Mouse (Mus musculus): ENCODE results near the gene H1fnt. TPM values are rescaled to one million over a fixed set of nuclear protein-coding genes. Genes with fewer than 3 reads are reported as not detected.

Gene H1fnt
- polyA plus RNA-seq (2012; rRNA removed) (not detected in 2 replicates), polyA plus RNA-seq (2014; fragmentation: Nextera tagmentation; extraction: Ambion mirVana) (not detected in 2 replicates)

- ATAC-seq (ENCODE audit: insufficient read depth) (no peak), DNase-seq (ENCODE audit: low read depth in 3 of 3, low spot score in 3 of 3) (no peak)
- no peak within 1 kb of the TSS for H3K27ac ChIP-seq
- no peak within 1 kb of the TSS for H3K4me3 ChIP-seq (ENCODE audit: insufficient read depth in 1 of 2, low read depth in 2 of 2, low read length in 2 of 2)
- TF ChIP-seq CTCF (IDR thresholded peaks at IDR 0.05; ENCODE audit: low read depth): no peak
- no peak for TF ChIP-seq EP300 (IDR thresholded peaks at IDR 0.05; ENCODE audit: low read depth)
- WGBS (ENCODE audit: insufficient replicate concordance): 73% methylated on average over 8 of the region's 8 CpGs
- no peak within 1 kb of the TSS for H3K9ac ChIP-seq (replicated peaks)
- no peaks in the 10 kb centered on the region for H3K36me3 ChIP-seq (replicated peaks; ENCODE audit: control insufficient read depth, insufficient read depth, low read depth)
- no peaks in the 10 kb centered on the region for H3K27me3 ChIP-seq (ENCODE audit: control insufficient read depth, insufficient read depth, low read length)
- no peaks in the 10 kb centered on the region for H3K9me3 ChIP-seq (ENCODE audit: control insufficient read depth, low read length)
- no peaks in the 10 kb centered on the region for H3K4me1 ChIP-seq (replicated peaks; ENCODE audit: control insufficient read depth in 2 of 2, insufficient read depth in 2 of 2, low read length in 1 of 2)
- no peak within 1 kb of the TSS for H3K4me2 ChIP-seq (ENCODE audit: low read depth)
Observed at GRCm38 (mm10) chr15:98257193-98257592, at the start of gene H1fnt. TSS of gene H1fnt (minus strand) at chr15:98257293.

GRCm38 (mm10) chr15:98295628-98296551 lies 38.8 kb upstream of the H1fnt start, which contains the start of gene Zfp641:
TSS of gene Zfp641 (minus strand) at chr15:98296161.
- DNase-seq (ENCODE audit: low read depth in 3 of 3, low spot score in 3 of 3): no peak
- 3% methylated on average over 58 of the region's 60 CpGs for WGBS (ENCODE audit: insufficient replicate concordance)
- peaks cover 15% of the 10 kb centered on the region for H3K27me3 ChIP-seq (ENCODE audit: control insufficient read depth, insufficient read depth, low read length)
- H3K27ac ChIP-seq: no peak within 1 kb of the TSS
- peak within 1 kb of the TSS; percentile 40 to 45 for H3K4me3 ChIP-seq (ENCODE audit: insufficient read depth in 1 of 2, low read depth in 2 of 2, low read length in 2 of 2)
- H3K4me1 ChIP-seq (replicated peaks; ENCODE audit: control insufficient read depth in 2 of 2, insufficient read depth in 2 of 2, low read length in 1 of 2): no peaks in the 10 kb centered on the region
- no peak within 1 kb of the TSS for H3K9ac ChIP-seq (replicated peaks)
- H3K9me3 ChIP-seq (ENCODE audit: control insufficient read depth, low read length): no peaks in the 10 kb centered on the region
- TF ChIP-seq EP300 (IDR thresholded peaks at IDR 0.05; ENCODE audit: low read depth): no peak
- TF ChIP-seq CTCF (IDR thresholded peaks at IDR 0.05; ENCODE audit: low read depth): no peak
- peak within 1 kb of the TSS; percentile 45 for H3K4me2 ChIP-seq (ENCODE audit: low read depth)
- no peak for ATAC-seq (ENCODE audit: insufficient read depth)
- no peaks in the 10 kb centered on the region for H3K36me3 ChIP-seq (replicated peaks; ENCODE audit: control insufficient read depth, insufficient read depth, low read depth)

GRCm38 (mm10) chr15:98293651-98294050 lies 36.6 kb upstream of the H1fnt start:
- 67% methylated on average over 8 of the region's 8 CpGs for WGBS (ENCODE audit: insufficient replicate concordance)
- no peak for ATAC-seq (ENCODE audit: insufficient read depth)
- H3K36me3 ChIP-seq (replicated peaks; ENCODE audit: control insufficient read depth, insufficient read depth, low read depth): no peaks in the 10 kb centered on the region

GRCm38 (mm10) chr15:98288566-98288965 lies 31.5 kb upstream of the H1fnt start:
- no peak for TF ChIP-seq CTCF (IDR thresholded peaks at IDR 0.05; ENCODE audit: low read depth)
- TF ChIP-seq EP300 (IDR thresholded peaks at IDR 0.05; ENCODE audit: low read depth): no peak
- no peak for DNase-seq (ENCODE audit: low read depth in 3 of 3, low spot score in 3 of 3)
- H3K36me3 ChIP-seq (replicated peaks; ENCODE audit: control insufficient read depth, insufficient read depth, low read depth): no peaks in the 10 kb centered on the region
- H3K9me3 ChIP-seq (ENCODE audit: control insufficient read depth, low read length): no peaks in the 10 kb centered on the region
- 64% methylated on average over 12 of the region's 12 CpGs for WGBS (ENCODE audit: insufficient replicate concordance)
- no peaks in the 10 kb centered on the region for H3K27me3 ChIP-seq (ENCODE audit: control insufficient read depth, insufficient read depth, low read length)
- no peak overlapping the region for H3K4me2 ChIP-seq (ENCODE audit: low read depth)
- no peak overlapping the region for H3K27ac ChIP-seq
- ATAC-seq (ENCODE audit: insufficient read depth): no peak
- no peaks in the 10 kb centered on the region for H3K4me1 ChIP-seq (replicated peaks; ENCODE audit: control insufficient read depth in 2 of 2, insufficient read depth in 2 of 2, low read length in 1 of 2)
- H3K4me3 ChIP-seq (ENCODE audit: insufficient read depth in 1 of 2, low read depth in 2 of 2, low read length in 2 of 2): no peak overlapping the region
- H3K9ac ChIP-seq (replicated peaks): no peak overlapping the region

More at GRCm38 (mm10) chr15:98293651-98294050, 36.6 kb upstream of the H1fnt start:
- DNase-seq (ENCODE audit: low read depth in 3 of 3, low spot score in 3 of 3): no peak
- TF ChIP-seq CTCF (IDR thresholded peaks at IDR 0.05; ENCODE audit: low read depth) (no peak), EP300 (IDR thresholded peaks at IDR 0.05; ENCODE audit: low read depth) (no peak)
- no peak overlapping the region for H3K4me2 ChIP-seq (ENCODE audit: low read depth)
- H3K9me3 ChIP-seq (ENCODE audit: control insufficient read depth, low read length): no peaks in the 10 kb centered on the region
- H3K9ac ChIP-seq (replicated peaks): no peak overlapping the region
- no peak overlapping the region for H3K27ac ChIP-seq
- H3K4me3 ChIP-seq (ENCODE audit: insufficient read depth in 1 of 2, low read depth in 2 of 2, low read length in 2 of 2): no peak overlapping the region
- H3K4me1 ChIP-seq (replicated peaks; ENCODE audit: control insufficient read depth in 2 of 2, insufficient read depth in 2 of 2, low read length in 1 of 2): no peaks in the 10 kb centered on the region
- H3K27me3 ChIP-seq (ENCODE audit: control insufficient read depth, insufficient read depth, low read length): peaks cover 15% of the 10 kb centered on the region

GRCm38 (mm10) chr15:98286418-98286817 lies 29.3 kb upstream of the H1fnt start:
- Histone ChIP-seq H3K27me3 (ENCODE audit: control insufficient read depth, insufficient read depth, low read length) (no peaks in the 10 kb centered on the region), H3K9me3 (ENCODE audit: control insufficient read depth, low read length) (no peaks in the 10 kb centered on the region), H3K4me3 (ENCODE audit: insufficient read depth in 1 of 2, low read depth in 2 of 2, low read length in 2 of 2) (no peak overlapping the region), H3K9ac (replicated peaks) (no peak overlapping the region), H3K27ac (no peak overlapping the region), H3K4me1 (replicated peaks; ENCODE audit: control insufficient read depth in 2 of 2, insufficient read depth in 2 of 2, low read length in 1 of 2) (no peaks in the 10 kb centered on the region), H3K4me2 (ENCODE audit: low read depth) (no peak overlapping the region), H3K36me3 (replicated peaks; ENCODE audit: control insufficient read depth, insufficient read depth, low read depth) (no peaks in the 10 kb centered on the region)
- no peak for DNase-seq (ENCODE audit: low read depth in 3 of 3, low spot score in 3 of 3)
- TF ChIP-seq EP300 (IDR thresholded peaks at IDR 0.05; ENCODE audit: low read depth) (no peak), CTCF (IDR thresholded peaks at IDR 0.05; ENCODE audit: low read depth) (no peak)
- WGBS (ENCODE audit: insufficient replicate concordance): 63% methylated on average over 7 of the region's 7 CpGs
- ATAC-seq (ENCODE audit: insufficient read depth): no peak

Data from liver, embryonic 14.5 days (tissue).